Mouse (Mus musculus) adrenal gland, adult 18-20 months (tissue): Measurements from ENCODE around the gene Gpr88. TPM values are rescaled to one million over a fixed set of nuclear protein-coding genes. Genes with fewer than 3 reads are reported as not detected.

ENCODE experiments used
- DNase-seq, 2 experiments: peaks; one replicate each; pipeline ENCODE4 v3.0.0; 2021 to 2022; ENCODE audit warnings: low spot score in 2 of 2
- total RNA-seq, 2 experiments: library from RNA; stranded (reverse); gene quantifications; 1 replicate in 1 of 2; 2 replicates in 1 of 2; pipeline ENCODE4 v1.2.3; 2021

Gpr88 gene
- total RNA-seq, 2 experiments from 2014 or later, result 0.27 to 1.5 TPM

DNA sequence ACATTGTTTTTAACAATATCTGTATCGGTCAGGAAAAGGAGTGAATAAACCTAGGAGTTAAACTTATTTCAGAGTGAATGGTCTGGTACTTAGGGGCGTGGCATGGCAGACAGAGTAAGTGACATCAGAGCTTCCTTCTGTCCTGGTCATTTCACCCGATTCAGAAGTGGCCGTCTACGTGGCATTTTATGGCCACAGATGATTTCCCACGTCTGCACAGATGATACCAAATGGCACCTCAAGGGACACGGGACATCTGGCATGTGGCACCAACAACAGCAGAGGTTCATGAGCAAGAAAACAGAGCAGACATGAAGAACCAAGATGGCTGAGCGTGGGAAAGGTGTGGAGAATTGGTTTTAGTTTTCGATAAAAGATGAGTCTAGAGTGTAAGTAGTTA, 48.7 kb downstream of the Gpr88 start:
- no peak for DNase-seq

DNA sequence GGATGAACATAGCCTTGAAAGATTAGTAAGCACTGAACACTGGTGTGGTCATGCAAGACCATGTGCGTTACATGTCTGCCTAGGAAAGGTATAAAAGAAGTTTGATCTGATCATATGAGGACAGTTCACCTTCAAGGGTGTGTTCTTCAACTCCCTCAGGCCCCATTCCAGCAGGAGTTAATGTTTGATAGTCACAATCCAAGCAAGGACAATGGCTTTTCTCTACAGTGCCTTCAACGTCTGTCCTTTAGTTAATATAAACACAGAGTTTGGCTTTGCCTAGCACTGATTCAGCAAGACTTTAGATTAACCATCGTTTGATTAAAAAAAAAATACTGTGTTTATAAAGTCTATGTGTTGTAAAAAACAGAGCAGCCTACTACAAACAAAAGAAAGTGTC, 49.4 kb downstream of the Gpr88 start:
- DNase-seq, result no peak

DNA sequence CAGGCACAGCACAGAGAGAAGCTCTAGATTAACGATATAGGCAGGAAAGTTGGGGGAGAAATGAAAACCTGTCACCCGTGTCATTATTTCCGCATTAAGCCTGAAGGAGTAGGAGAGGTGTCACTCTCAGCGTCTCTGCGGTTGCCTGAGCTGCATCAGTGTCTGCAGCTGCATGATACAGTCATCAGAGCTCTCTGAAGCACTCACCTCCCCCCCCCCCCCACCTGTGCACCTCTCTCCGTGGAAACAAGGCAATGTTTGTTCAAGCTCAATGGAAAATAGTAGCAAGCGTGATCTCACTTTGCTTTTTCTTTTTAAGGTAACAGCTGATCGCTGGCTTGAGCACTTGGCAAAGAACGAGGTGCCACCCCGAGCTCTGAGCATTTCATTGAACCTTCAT, 53.2 kb downstream of the Gpr88 start:
- DNase-seq, result no peak

Other genes with a start within 250 kb of the Gpr88 start
- gene Slc30a7, start 246.1 kb downstream of the Gpr88 start, total RNA-seq, result 10 to 100 TPM; 28.9 to 37.9 TPM
- 10 to 100 TPM; 10.6 to 15.3 TPM for gene Extl2, start 246.0 kb downstream of the Gpr88 start, total RNA-seq
- gene Vcam1, start 123.8 kb downstream of the Gpr88 start, total RNA-seq, result 10 to 100 TPM; 21.0 to 48.6 TPM
- gene Cdc14a, start 170.5 kb upstream of the Gpr88 start, total RNA-seq, result 1 to 10 TPM; 8.3 to 9.7 TPM